Mouse (Mus musculus) testis, adult 2 months (tissue): ENCODE results near the gene Vstm4.

Experiments used
- CTCF ChIP-seq: fragments of 200-500 bp; IDR thresholded peaks from 2 replicates; pipeline ENCODE4 v1.5.1; 2012; ENCODE audit warnings: low read depth, mild to moderate bottlenecking, inconsistent platforms, low read length, moderate library complexity; ENCODE audit not compliant: control insufficient read depth, insufficient read depth, insufficient replicate concordance
- POLR2A ChIP-seq: fragments of 200-500 bp; IDR thresholded peaks from 2 replicates; pipeline ENCODE4 v1.6.1; 2012; ENCODE audit warnings: low read depth, mild to moderate bottlenecking, inconsistent platforms, low read length, moderate library complexity; ENCODE audit not compliant: control insufficient read depth

DNA sequence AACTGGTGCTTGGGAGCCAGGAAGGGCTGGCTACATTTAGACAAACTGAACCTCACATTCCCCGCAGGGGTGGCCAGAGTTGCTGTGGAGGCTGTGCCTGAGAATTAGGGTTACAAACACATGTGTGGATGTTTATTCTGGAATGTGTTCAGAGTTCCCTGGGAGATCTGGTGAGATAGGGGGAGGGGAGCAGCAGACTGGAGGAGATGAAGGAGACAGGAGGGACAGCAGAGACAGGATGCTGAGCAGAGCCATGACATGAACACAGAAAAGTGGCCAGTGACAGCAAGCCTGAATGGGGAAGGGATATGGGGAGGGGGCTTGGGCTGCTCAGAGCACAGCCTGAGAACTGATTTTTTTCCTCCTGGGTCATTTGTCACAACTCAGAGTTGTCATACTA, 37.3 kb upstream of the Vstm4 start:
- TF ChIP-seq CTCF (no peak), POLR2A (no peak)
